9 mouse cellular contexts compared by ENCODE assay signal in the genomic region with DNA sequence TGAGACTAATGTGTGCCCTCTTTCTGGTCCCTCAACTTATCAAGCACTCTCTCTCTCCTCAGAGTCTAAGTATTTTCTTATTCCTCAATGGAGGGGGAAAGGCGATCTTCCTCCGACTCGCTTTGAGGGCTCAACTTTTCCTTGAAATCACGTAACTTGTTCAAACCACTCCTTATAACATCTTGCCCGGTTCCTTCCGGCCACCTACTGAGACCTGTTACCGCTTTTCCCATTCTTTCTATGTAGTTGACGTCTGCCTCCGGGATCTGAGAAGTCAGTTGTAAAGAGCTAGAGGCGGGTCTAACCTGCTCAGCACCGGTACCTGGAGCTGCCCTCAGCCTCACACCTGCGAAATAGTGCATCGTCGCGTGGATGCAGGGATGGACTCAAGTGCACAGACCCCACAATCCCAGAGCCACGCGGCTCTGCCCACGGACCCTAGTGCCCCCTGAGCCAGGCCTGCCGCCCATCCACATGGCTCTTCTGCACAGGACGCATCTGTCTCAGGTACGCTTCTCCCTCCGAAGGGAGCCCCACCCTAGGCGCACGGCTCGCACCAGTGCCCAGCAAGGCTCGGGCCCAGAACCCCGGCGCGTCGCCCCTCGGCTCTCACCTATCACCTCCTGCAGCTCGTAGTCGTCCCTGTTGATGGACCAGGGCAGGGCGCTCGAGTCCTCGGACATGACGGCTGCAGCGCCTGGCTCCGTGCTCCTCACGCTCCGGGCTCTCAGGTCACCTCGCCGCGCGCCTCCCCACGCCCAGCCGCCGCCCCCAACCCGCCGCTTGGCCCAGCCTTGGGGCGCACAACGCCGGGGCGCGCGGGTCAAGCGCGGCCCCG. TPM values are rescaled to one million over a fixed set of nuclear protein-coding genes. Genes with fewer than 3 reads are reported as not detected.
DNase-seq lines count a peak whose midpoint lies in the region; ATAC-seq and TF ChIP-seq lines count a peak whose summit lies in the region.
"Had no signal": no experiment of that assay in that cellular context is flagged by ENCODE, and none has a peak within 500 bp of the region (broad histone marks: within the 10 kb centered on the region; RNA-seq: fewer than 3 reads in every experiment).

No protein-coding gene starts in this region.

- no peak for TF ChIP-seq CTCF in E14TG2a.4 (conservative IDR thresholded peaks at IDR 0.05; ENCODE audit: low read length)

- peak overlapping the region; percentile 97 for H3K27ac ChIP-seq in heart, embryonic 10.5 days
- H3K27ac ChIP-seq in embryonic facial prominence, embryonic 15.5 days (replicated peaks) = peak overlapping the region; percentile 94
- H3K27ac ChIP-seq in intestine, embryonic 15.5 days = peak overlapping the region; percentile 83
- peak overlapping the region; percentile 88 for H3K27ac ChIP-seq in midbrain, embryonic 13.5 days

- peaks cover 4% of the 10 kb centered on the region; the same call in 1 of the 2 replicates for H3K36me3 ChIP-seq in heart, embryonic 10.5 days
- peaks cover 25% of the 10 kb centered on the region for H3K36me3 ChIP-seq in E14TG2a.4 (ENCODE audit: insufficient read depth, low read length)
- no peaks in the 10 kb centered on the region for H3K36me3 ChIP-seq in embryonic facial prominence, embryonic 15.5 days
- H3K36me3 ChIP-seq in intestine, embryonic 15.5 days = no peaks in the 10 kb centered on the region
- 0 out of 2 replicates have a peak, but pooled peaks cover 4% of the 10 kb centered on the region for H3K36me3 ChIP-seq in midbrain, embryonic 13.5 days

- H3K4me1 ChIP-seq in heart, embryonic 10.5 days = peaks cover 8% of the 10 kb centered on the region
- H3K4me1 ChIP-seq in E14TG2a.4 (replicated peaks; ENCODE audit: low read depth, low read length) = peaks cover 48% of the 10 kb centered on the region
- peaks cover 14% of the 10 kb centered on the region for H3K4me1 ChIP-seq in embryonic facial prominence, embryonic 15.5 days
- peaks cover 7% of the 10 kb centered on the region; the same call in 1 of the 2 replicates for H3K4me1 ChIP-seq in intestine, embryonic 15.5 days (replicated peaks)
- peaks cover 31% of the 10 kb centered on the region for H3K4me1 ChIP-seq in midbrain, embryonic 13.5 days (replicated peaks)

- peak overlapping the region; percentile 96 for H3K4me3 ChIP-seq in heart, embryonic 10.5 days
- H3K4me3 ChIP-seq in E14TG2a.4 (replicated peaks; ENCODE audit: low read length) = peak overlapping the region; percentile 99
- H3K4me3 ChIP-seq in embryonic facial prominence, embryonic 15.5 days (replicated peaks) = peak overlapping the region; percentile 94
- H3K4me3 ChIP-seq in intestine, embryonic 15.5 days (replicated peaks) = peak overlapping the region; percentile 95
- H3K4me3 ChIP-seq in midbrain, embryonic 13.5 days (replicated peaks) = peak overlapping the region; percentile 96

- ATAC-seq in embryonic facial prominence, embryonic 15.5 days (ENCODE audit: insufficient number of reproducible peaks, low FRiP score, low TSS enrichment, low read depth) = peak; percentile 18
- peak; percentile 29 for ATAC-seq in intestine, embryonic 15.5 days
- ATAC-seq in midbrain, embryonic 13.5 days = peak; percentile 65

- H3K27me3 ChIP-seq in heart, embryonic 10.5 days (ENCODE audit: insufficient read depth, poor library complexity, severe bottlenecking) = no peaks in the 10 kb centered on the region
- no peaks in the 10 kb centered on the region for H3K27me3 ChIP-seq in E14TG2a.4 (ENCODE audit: insufficient read depth, low read length)
- H3K27me3 ChIP-seq in embryonic facial prominence, embryonic 15.5 days = no peaks in the 10 kb centered on the region
- H3K27me3 ChIP-seq in intestine, embryonic 15.5 days (replicated peaks) = no peaks in the 10 kb centered on the region
- H3K27me3 ChIP-seq in midbrain, embryonic 13.5 days = no peaks in the 10 kb centered on the region

- intact Hi-C loops in heart, postnatal 25 days (cut with DNase I) = loop anchor here (2.0 to 5.0 kb wide), 2 partner anchors 19 to 224 kb away; partner anchors contain the start of gene Myd88

- H3K9ac ChIP-seq in embryonic facial prominence, embryonic 15.5 days = peak overlapping the region; percentile 79
- peak overlapping the region; percentile 81 for H3K9ac ChIP-seq in intestine, embryonic 15.5 days
- H3K9ac ChIP-seq in midbrain, embryonic 13.5 days (replicated peaks) = peak overlapping the region; percentile 88

- H3K4me2 ChIP-seq in embryonic facial prominence, embryonic 15.5 days (replicated peaks) = peak overlapping the region; percentile 98
- peak overlapping the region; percentile 94 for H3K4me2 ChIP-seq in intestine, embryonic 15.5 days (replicated peaks)
- peak overlapping the region; percentile 95 for H3K4me2 ChIP-seq in midbrain, embryonic 13.5 days (replicated peaks)

- under 1% methylated on average over 59 of the region's 59 CpGs for WGBS in heart, embryonic 10.5 days
- under 1% methylated on average over 58 of the region's 59 CpGs for WGBS in embryonic facial prominence, embryonic 15.5 days
- WGBS in intestine, embryonic 15.5 days = under 1% methylated on average over 59 of the region's 59 CpGs
- under 1% methylated on average over 59 of the region's 59 CpGs for WGBS in midbrain, embryonic 13.5 days

- no peaks in the 10 kb centered on the region for H3K9me3 ChIP-seq in heart, embryonic 10.5 days
- H3K9me3 ChIP-seq in E14TG2a.4 (ENCODE audit: low read length) = no peaks in the 10 kb centered on the region
- no peaks in the 10 kb centered on the region for H3K9me3 ChIP-seq in embryonic facial prominence, embryonic 15.5 days (replicated peaks)
- H3K9me3 ChIP-seq in intestine, embryonic 15.5 days = no peaks in the 10 kb centered on the region
- H3K9me3 ChIP-seq in midbrain, embryonic 13.5 days = no peaks in the 10 kb centered on the region

- DNase-seq in heart, embryonic 10.5 days (ENCODE audit: low spot score) = peak; percentile 82
- no peak for DNase-seq in heart, postnatal 25 days (ENCODE audit: low spot score)
- DNase-seq in ovary, postnatal 10 days (ENCODE audit: low spot score) = no peak
- no peak for DNase-seq in urinary bladder, postnatal 14 days (ENCODE audit: low spot score)

RNA-seq across cellular contexts. Expression of gene Oxsr1, which starts 0.6 kb away (rescaled TPM):
- 12.0 and 13.6 TPM in 2 replicates for polyA plus RNA-seq in heart, embryonic 10.5 days (2016; fragmentation: Nextera tagmentation; extraction: Ambion mirVana)
- total RNA-seq in heart, postnatal 25 days (2021) = 10 to 100 TPM; 43.8 to 44.2 TPM
- polyA plus RNA-seq in embryonic facial prominence, embryonic 15.5 days (2015; fragmentation: Nextera tagmentation; extraction: Ambion mirVana) = 11.8 and 12.1 TPM in 2 replicates
- 12.0 and 12.1 TPM in 2 replicates for polyA plus RNA-seq in intestine, embryonic 15.5 days (2015; fragmentation: Nextera tagmentation; extraction: Ambion mirVana)
- polyA plus RNA-seq in midbrain, embryonic 13.5 days (2015; fragmentation: Nextera tagmentation; extraction: Ambion mirVana) = 13.0 and 13.7 TPM in 2 replicates

RNA-seq across cellular contexts. Expression of gene Acaa1a, which starts 17.9 kb away (rescaled TPM):
- polyA plus RNA-seq in heart, embryonic 10.5 days (2016; fragmentation: Nextera tagmentation; extraction: Ambion mirVana) = 86.5 and 91.8 TPM in 2 replicates
- total RNA-seq in heart, postnatal 25 days (2021) = 10 to 100 TPM; 83.0 to 88.6 TPM
- polyA plus RNA-seq in embryonic facial prominence, embryonic 15.5 days (2015; fragmentation: Nextera tagmentation; extraction: Ambion mirVana) = 117 and 120 TPM in 2 replicates
- polyA plus RNA-seq in intestine, embryonic 15.5 days (2015; fragmentation: Nextera tagmentation; extraction: Ambion mirVana) = 95.2 and 108 TPM in 2 replicates
- 93.1 and 100 TPM in 2 replicates for polyA plus RNA-seq in midbrain, embryonic 13.5 days (2015; fragmentation: Nextera tagmentation; extraction: Ambion mirVana)

RNA-seq across cellular contexts. Expression of gene Myd88, which starts 19.6 kb away (rescaled TPM):
- 11.4 and 11.6 TPM in 2 replicates for polyA plus RNA-seq in heart, embryonic 10.5 days (2016; fragmentation: Nextera tagmentation; extraction: Ambion mirVana)
- 10 to 100 TPM; 12.2 to 14.3 TPM for total RNA-seq in heart, postnatal 25 days (2021)
- polyA plus RNA-seq in embryonic facial prominence, embryonic 15.5 days (2015; fragmentation: Nextera tagmentation; extraction: Ambion mirVana) = 32.1 and 33.1 TPM in 2 replicates
- polyA plus RNA-seq in intestine, embryonic 15.5 days (2015; fragmentation: Nextera tagmentation; extraction: Ambion mirVana) = 29.8 and 32.1 TPM in 2 replicates
- 4.5 and 4.7 TPM in 2 replicates for polyA plus RNA-seq in midbrain, embryonic 13.5 days (2015; fragmentation: Nextera tagmentation; extraction: Ambion mirVana)

RNA-seq across cellular contexts. Expression of gene Xylb, which starts 35.6 kb away (rescaled TPM):
- polyA plus RNA-seq in heart, embryonic 10.5 days (2016; fragmentation: Nextera tagmentation; extraction: Ambion mirVana) = 2.0 and 5.5 TPM in 2 replicates
- total RNA-seq in heart, postnatal 25 days (2021) = under 1 TPM; 0.16 to 0.42 TPM
- polyA plus RNA-seq in embryonic facial prominence, embryonic 15.5 days (2015; fragmentation: Nextera tagmentation; extraction: Ambion mirVana) = 5.5 and 7.7 TPM in 2 replicates
- polyA plus RNA-seq in intestine, embryonic 15.5 days (2015; fragmentation: Nextera tagmentation; extraction: Ambion mirVana) = 13.2 and 14.5 TPM in 2 replicates
- polyA plus RNA-seq in midbrain, embryonic 13.5 days (2015; fragmentation: Nextera tagmentation; extraction: Ambion mirVana) = 1.9 and 3.4 TPM in 2 replicates

RNA-seq across cellular contexts. Expression of gene Slc22a14, which starts 43.7 kb away (rescaled TPM):
- not detected in 2 replicates for polyA plus RNA-seq in heart, embryonic 10.5 days (2016; fragmentation: Nextera tagmentation; extraction: Ambion mirVana)
- under 1 TPM in 1 of 2 experiments, not detected in 1; 0.17 TPM for total RNA-seq in heart, postnatal 25 days (2021)
- polyA plus RNA-seq in embryonic facial prominence, embryonic 15.5 days (2015; fragmentation: Nextera tagmentation; extraction: Ambion mirVana) = 0.08 TPM in 1 of 2 replicates, not detected in the other
- 0.06 TPM in 1 of 2 replicates, not detected in the other for polyA plus RNA-seq in intestine, embryonic 15.5 days (2015; fragmentation: Nextera tagmentation; extraction: Ambion mirVana)
- polyA plus RNA-seq in midbrain, embryonic 13.5 days (2015; fragmentation: Nextera tagmentation; extraction: Ambion mirVana) = 0.11 TPM in 1 of 2 replicates, not detected in the other
- total RNA-seq: left cerebral cortex, adult 8-10 months had no signal
